Mouse (Mus musculus): ENCODE measurements at regions not wholly inside any gene's neighbourhood (a gene's known extent, or its start where the extent isn't known, plus 50 kb on each side); places are given as distances from the start of the nearest gene placed in this dataset.

DNA sequence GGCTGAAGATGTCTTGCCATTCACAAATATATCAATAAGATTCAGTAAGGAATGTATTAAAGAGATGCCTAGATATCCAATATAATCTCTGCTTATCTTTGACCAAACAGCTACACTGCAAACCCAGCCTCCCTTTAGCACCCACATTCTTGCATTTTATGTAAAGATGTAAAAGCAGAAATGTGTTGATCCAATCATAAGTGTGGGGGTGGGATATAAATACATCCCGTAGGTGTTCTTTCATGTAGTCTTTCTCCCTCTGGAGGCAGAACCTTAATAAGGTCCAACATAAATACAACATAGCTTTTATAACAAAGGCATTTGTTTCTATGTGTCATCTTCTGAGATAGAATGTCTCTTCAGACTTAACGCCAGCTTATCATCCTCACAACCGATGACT, 637.1 kb upstream of the Flrt2 start:
- no peak for DNase-seq

DNA sequence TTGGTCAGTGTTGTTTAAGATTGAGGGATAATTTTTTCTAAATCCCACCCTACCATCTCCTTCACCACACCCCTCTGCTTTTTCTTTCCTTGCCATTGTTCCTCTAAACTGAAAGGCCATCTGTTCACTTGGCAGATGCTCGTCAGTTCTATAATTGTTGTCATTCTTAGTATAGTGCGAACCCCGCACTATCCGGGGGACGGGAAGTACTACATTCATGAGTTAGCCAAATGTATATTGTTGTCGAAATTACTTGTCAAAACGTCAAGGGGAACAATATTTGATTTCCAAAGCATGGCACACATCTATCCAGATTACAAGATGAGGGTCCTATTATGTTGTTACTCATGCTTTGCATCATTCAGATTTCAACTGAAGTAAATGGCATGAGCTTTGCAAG, 635.1 kb upstream of the Flrt2 start:
- DNase-seq, result no peak

DNA sequence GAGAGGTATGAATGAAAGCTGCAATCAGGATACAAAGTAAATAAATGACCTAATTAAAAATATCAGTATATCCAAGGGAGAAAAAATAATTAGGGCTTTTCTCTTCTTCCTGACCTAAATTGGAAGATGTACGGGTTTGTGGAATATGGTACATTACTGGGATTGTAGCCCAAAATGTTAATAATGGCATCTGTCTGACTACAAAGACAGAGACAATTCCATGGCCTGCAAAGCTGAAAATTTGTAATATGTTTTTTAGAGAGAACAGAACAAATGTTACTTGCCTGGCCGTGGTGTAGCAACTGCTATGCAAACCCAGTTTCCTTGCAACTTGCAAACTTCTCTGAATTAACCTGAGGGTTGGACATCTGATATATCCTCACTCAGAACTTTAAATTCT, 632.6 kb upstream of the Flrt2 start:
- no peak for DNase-seq

GRCm38 (mm10) chr12:95072307-95072706, 619.7 kb upstream of the Flrt2 start:
- no peak for DNase-seq

DNA sequence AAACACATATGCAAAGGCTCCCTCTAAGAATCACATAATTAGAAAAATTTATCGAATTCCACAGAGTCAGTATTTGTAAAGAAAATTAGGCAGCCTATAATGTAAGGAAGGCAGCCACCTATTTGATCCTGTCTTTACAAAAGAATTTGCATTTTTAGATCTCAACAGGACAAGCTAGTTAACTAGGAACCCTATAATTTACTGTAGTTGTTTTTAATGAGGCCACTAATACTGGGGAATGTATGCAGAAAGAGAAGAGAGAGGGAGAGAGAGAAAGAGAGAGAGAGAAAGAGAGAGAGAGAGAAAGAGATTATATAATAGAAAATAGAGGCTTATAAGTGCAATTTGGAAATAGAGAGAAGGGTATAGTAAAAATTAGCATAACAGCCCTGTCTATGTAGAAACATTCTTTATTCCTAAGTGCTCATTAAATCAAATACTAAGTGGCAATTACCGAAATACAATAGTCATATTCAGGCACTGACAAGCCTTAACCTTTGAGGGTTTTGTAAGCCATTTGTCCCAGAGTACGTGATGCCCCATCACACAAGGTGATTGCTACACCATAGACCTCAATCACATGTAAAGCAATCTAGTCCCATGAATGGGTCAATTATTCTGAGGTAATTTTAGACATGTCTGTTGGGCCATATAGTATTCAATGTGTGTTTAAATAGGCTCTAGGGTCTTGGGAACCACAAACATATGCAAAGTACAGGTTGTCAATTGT, 572.6 kb upstream of the Flrt2 start:
- DNase-seq, result no peak

DNA sequence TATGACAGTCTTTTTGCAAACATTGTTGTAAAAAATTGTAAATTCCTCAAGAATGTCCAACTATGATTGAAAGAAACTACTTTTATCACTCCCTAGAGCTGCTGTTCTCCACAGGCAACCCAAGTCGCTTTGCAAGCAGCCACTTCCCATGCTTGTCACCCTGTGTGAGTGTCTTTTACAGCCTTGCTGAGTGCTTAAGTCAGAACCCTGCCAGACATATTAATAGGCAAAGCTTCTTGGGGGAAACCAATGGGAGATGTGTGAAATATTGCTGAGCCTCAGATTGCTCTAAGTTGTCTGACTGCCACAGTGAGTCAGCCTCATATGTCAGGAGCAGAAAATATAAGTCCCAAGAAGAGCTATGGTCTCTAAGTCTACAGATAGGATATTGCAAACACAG, 559.2 kb upstream of the Flrt2 start:
- DNase-seq, result no peak

DNA sequence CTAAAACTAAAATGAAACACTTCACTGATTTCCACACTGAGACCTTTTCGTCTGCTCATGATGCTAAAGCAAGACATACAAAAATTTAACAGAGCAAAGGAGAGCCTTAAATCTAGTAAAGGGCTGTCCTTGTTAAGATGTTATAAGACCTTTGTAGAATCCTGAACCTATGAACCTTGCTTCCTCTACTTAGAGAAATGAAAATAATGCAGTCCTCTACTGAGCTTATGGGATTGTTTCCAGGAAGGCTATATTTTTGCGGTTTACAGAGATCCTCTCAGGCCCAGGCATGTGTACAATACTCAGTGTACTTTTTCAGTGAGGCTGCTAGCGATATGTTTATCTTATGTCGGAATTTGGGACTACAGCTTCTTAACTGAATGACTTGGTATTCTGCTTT, 558.5 kb upstream of the Flrt2 start:
- no peak for DNase-seq

DNA sequence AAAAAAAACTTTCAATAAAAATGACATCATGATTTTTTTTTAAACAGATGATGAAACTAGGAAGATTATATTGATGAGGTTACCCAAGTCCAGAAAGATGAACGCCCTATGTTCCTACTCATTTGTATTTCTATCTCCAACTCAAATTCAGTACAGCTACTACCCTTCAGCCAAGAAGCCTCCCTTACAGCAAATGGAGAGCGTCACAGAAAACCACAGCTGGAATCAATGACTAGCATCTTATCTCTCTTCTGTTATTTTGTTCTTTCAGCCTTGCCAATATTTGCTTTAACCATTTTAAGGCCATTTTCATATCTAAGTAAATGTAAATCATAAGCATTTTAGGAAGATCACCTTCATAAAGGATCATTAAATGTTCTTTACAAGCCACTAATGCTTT, 553.9 kb upstream of the Flrt2 start:
- DNase-seq, result no peak

- DNase-seq, result no peak
These were observed 521.0 kb upstream of the Flrt2 start for GRCm38 (mm10) chr12:95171051-95171450.

- no peak for DNase-seq
These were observed 518.1 kb upstream of the Flrt2 start for GRCm38 (mm10) chr12:95173810-95174402.

DNA sequence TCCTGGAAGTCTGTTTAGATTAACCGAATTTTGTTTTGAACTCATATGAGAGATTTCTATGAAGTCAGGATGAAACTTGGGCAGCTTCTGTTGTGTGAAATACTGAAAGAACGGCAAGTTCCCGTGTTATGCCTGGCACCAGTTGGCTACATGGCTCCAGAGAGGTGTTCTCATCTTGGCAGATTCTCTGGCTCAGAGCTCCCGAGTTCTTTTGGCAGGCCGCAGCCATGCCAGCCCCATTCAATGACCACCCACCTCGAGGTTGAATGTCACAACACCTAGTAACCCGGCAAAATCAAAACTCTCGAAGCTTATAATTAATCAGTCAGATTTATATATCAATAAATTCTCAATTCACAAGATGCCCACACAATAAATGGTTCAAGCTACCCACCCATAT, 489.5 kb upstream of the Flrt2 start:
- DNase-seq, result no peak

DNA sequence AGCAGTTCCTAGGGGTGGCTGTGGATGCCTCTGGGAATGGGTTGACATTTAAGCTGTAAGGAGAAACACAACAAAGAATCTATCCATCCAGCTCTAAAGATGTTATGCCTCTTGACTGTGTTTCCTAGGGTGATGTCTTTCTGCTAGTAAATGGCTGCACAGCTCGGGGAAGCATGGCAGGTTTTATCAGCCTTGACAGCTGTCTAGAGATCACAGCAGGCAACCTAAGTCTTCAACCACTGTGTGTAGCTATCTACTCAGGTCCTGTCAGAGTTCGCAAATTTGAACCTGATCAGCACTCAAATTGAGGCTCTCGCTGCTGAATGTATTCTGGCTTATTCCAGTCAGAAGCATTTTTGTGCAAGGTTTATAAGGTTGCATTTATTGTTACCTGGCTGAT, 486.9 kb upstream of the Flrt2 start:
- DNase-seq, result no peak

GRCm38 (mm10) chr12:95239158-95239779, 452.8 kb upstream of the Flrt2 start:
- no peak for DNase-seq

DNA sequence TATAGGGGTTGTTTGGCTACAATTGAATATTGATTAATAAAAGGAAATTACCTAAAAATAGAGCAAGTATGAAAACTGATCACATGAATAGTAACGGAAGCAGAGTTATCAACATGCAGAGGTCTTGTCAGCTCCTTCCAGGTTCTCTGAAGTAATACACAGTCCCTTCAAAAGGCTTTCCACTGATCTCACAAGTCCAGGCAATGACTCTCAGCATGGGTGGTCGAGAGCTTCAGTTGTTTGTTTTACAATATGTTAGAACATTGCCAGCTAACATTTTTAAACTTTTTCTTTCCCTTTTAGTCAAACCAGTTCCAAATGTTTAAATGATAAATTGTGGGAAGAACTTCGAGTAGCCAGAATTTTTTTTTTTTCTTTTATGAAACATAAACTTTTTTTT, 424.8 kb upstream of the Flrt2 start:
- no peak for DNase-seq

GRCm38 (mm10) chr12:95305386-95305785, 386.6 kb upstream of the Flrt2 start:
- DNase-seq, result no peak

DNA sequence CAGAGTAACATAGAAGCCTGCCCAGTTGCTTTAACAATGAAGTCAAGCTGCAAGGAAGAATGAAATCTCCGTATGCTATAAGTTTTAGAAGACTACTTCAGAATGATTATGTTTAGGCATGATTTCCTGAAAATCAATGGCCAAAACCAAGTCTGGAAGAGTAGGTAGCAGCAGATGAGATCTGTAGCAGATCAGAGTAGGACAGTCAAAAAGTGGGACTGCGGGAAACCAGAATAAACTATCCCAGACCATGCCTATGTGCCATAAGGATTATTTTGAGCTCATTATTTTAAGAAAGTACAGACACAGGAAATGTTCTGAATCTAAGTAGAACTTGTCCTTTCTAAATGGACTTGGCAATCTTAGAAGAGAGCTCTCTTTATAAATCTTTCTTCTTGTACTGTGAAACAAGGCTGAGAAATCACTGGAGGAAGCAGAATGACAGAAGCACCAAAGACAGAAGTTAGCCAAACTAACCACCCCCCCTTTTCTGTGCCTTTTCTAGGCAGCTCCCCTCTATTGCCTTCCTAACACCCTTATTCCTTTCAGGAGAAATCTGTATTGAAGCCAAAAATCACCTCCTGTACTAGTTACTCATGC, 376.8 kb upstream of the Flrt2 start:
- no peak for DNase-seq

DNA sequence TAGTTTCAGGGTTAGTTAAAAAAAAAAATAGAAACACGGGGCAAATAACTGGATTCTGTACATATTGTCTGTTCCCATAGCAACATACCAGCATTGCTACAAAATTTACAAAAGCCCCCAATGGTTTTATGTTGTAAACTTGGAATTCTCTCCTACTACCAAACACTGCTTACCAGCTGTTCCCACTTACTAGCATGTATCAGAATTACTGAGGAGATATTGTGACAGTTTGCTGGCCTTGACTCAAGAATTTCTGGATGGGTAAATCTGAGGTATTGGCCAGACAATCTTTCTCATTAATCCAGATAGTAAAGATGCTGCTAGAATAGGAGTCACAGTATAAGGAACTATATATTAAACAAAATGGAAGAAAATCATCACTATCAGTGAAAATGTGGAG, 375.2 kb upstream of the Flrt2 start:
- DNase-seq, result no peak

DNA sequence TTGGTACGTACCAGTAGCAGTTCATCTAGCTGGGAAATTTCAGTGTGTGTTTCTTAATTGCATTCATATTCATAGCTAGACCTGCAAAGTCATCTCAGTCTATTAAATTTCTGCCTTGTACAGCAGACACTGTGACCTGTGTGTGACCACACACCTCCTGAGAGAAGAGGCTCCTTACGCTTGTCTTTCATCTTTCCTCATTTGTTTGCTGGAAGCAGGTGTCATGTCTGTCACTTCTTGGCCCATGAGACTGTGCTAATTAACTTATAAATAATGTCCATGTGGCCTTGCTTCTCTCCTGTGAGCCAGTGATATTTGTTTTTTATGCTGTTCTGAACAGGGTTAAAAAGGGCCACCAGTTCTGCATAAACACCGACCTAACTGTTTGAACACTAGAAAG, 370.3 kb upstream of the Flrt2 start:
- DNase-seq, result no peak

- DNase-seq, result no peak
These were observed 362.4 kb upstream of the Flrt2 start for GRCm38 (mm10) chr12:95329666-95330065.

- no peak for DNase-seq
These were observed 344.2 kb upstream of the Flrt2 start for GRCm38 (mm10) chr12:95347786-95348185.

GRCm38 (mm10) chr12:95355151-95355550, 336.9 kb upstream of the Flrt2 start:
- DNase-seq, result no peak

GRCm38 (mm10) chr12:95384248-95384964, 307.6 kb upstream of the Flrt2 start:
- no peak for DNase-seq

GRCm38 (mm10) chr12:95385688-95386087, 306.3 kb upstream of the Flrt2 start:
- no peak for DNase-seq

Measured in right cerebral cortex, postnatal 4 days (tissue).